Mouse (Mus musculus): ENCODE data around the gene Cox4i1. TPM values are rescaled to one million over a fixed set of nuclear protein-coding genes. Genes with fewer than 3 reads are reported as not detected.

Cox4i1 gene
- polyA plus RNA-seq, 1 experiment, result 976 TPM

- TF ChIP-seq POLR2A (IDR thresholded peaks at IDR 0.05; ENCODE audit: borderline replicate concordance, extremely low read depth, insufficient read depth, insufficient read length, poor library complexity, severe bottlenecking) (no peak), CTCF (IDR thresholded peaks at IDR 0.05; ENCODE audit: borderline replicate concordance, extremely low read depth, insufficient read depth, insufficient read length) (peak; percentile 68)
- peak; percentile 60 for DNase-seq (ENCODE audit: low read depth)
These were observed 15.6 kb downstream of the Cox4i1 start for GRCm38 (mm10) chr8:120683602-120684001.

- TF ChIP-seq CTCF (IDR thresholded peaks at IDR 0.05; ENCODE audit: borderline replicate concordance, extremely low read depth, insufficient read depth, insufficient read length) (no peak), POLR2A (IDR thresholded peaks at IDR 0.05; ENCODE audit: borderline replicate concordance, extremely low read depth, insufficient read depth, insufficient read length, poor library complexity, severe bottlenecking) (no peak)
These were observed 16.1 kb downstream of the Cox4i1 start for GRCm38 (mm10) chr8:120684082-120684481.

GRCm38 (mm10) chr8:120685097-120685496 is 17.1 kb downstream of the Cox4i1 start:
- no peak for TF ChIP-seq POLR2A (IDR thresholded peaks at IDR 0.05; ENCODE audit: borderline replicate concordance, extremely low read depth, insufficient read depth, insufficient read length, poor library complexity, severe bottlenecking)
- no peak for TF ChIP-seq CTCF (IDR thresholded peaks at IDR 0.05; ENCODE audit: borderline replicate concordance, extremely low read depth, insufficient read depth, insufficient read length)
- DNase-seq (ENCODE audit: low read depth), result no peak

More at GRCm38 (mm10) chr8:120684082-120684481, 16.1 kb downstream of the Cox4i1 start:
- DNase-seq (ENCODE audit: low read depth), result no peak

- DNase-seq (ENCODE audit: low read depth), result no peak
- TF ChIP-seq POLR2A (IDR thresholded peaks at IDR 0.05; ENCODE audit: borderline replicate concordance, extremely low read depth, insufficient read depth, insufficient read length, poor library complexity, severe bottlenecking) (no peak), CTCF (IDR thresholded peaks at IDR 0.05; ENCODE audit: borderline replicate concordance, extremely low read depth, insufficient read depth, insufficient read length) (no peak)
These were observed 17.6 kb downstream of the Cox4i1 start for GRCm38 (mm10) chr8:120685591-120685990.

- DNase-seq (ENCODE audit: low read depth), result no peak
- TF ChIP-seq CTCF (IDR thresholded peaks at IDR 0.05; ENCODE audit: borderline replicate concordance, extremely low read depth, insufficient read depth, insufficient read length) (no peak), POLR2A (IDR thresholded peaks at IDR 0.05; ENCODE audit: borderline replicate concordance, extremely low read depth, insufficient read depth, insufficient read length, poor library complexity, severe bottlenecking) (no peak)
These were observed 18.0 kb downstream of the Cox4i1 start for GRCm38 (mm10) chr8:120686051-120686450.

- TF ChIP-seq CTCF (IDR thresholded peaks at IDR 0.05; ENCODE audit: borderline replicate concordance, extremely low read depth, insufficient read depth, insufficient read length) (no peak), POLR2A (IDR thresholded peaks at IDR 0.05; ENCODE audit: borderline replicate concordance, extremely low read depth, insufficient read depth, insufficient read length, poor library complexity, severe bottlenecking) (no peak)
- no peak for DNase-seq (ENCODE audit: low read depth)
These were observed 18.6 kb downstream of the Cox4i1 start for GRCm38 (mm10) chr8:120686576-120686975.

- TF ChIP-seq CTCF (IDR thresholded peaks at IDR 0.05; ENCODE audit: borderline replicate concordance, extremely low read depth, insufficient read depth, insufficient read length) (no peak), POLR2A (IDR thresholded peaks at IDR 0.05; ENCODE audit: borderline replicate concordance, extremely low read depth, insufficient read depth, insufficient read length, poor library complexity, severe bottlenecking) (no peak)
- DNase-seq (ENCODE audit: low read depth), result no peak
These were observed 19.8 kb downstream of the Cox4i1 start for GRCm38 (mm10) chr8:120687786-120688185.

GRCm38 (mm10) chr8:120688511-120688910 is 20.5 kb downstream of the Cox4i1 start:
- TF ChIP-seq CTCF (IDR thresholded peaks at IDR 0.05; ENCODE audit: borderline replicate concordance, extremely low read depth, insufficient read depth, insufficient read length) (no peak), POLR2A (IDR thresholded peaks at IDR 0.05; ENCODE audit: borderline replicate concordance, extremely low read depth, insufficient read depth, insufficient read length, poor library complexity, severe bottlenecking) (no peak)

GRCm38 (mm10) chr8:120692934-120693333 is 24.9 kb downstream of the Cox4i1 start:
- DNase-seq (ENCODE audit: low read depth), result no peak

More at GRCm38 (mm10) chr8:120688511-120688910, 20.5 kb downstream of the Cox4i1 start:
- no peak for DNase-seq (ENCODE audit: low read depth)

GRCm38 (mm10) chr8:120693861-120694493 is 26.0 kb downstream of the Cox4i1 start:
- peak; percentile 24 for DNase-seq (ENCODE audit: low read depth)
- TF ChIP-seq CTCF (IDR thresholded peaks at IDR 0.05; ENCODE audit: borderline replicate concordance, extremely low read depth, insufficient read depth, insufficient read length), result no peak
- no peak for TF ChIP-seq POLR2A (IDR thresholded peaks at IDR 0.05; ENCODE audit: borderline replicate concordance, extremely low read depth, insufficient read depth, insufficient read length, poor library complexity, severe bottlenecking)

More at GRCm38 (mm10) chr8:120692934-120693333, 24.9 kb downstream of the Cox4i1 start:
- TF ChIP-seq POLR2A (IDR thresholded peaks at IDR 0.05; ENCODE audit: borderline replicate concordance, extremely low read depth, insufficient read depth, insufficient read length, poor library complexity, severe bottlenecking) (no peak), CTCF (IDR thresholded peaks at IDR 0.05; ENCODE audit: borderline replicate concordance, extremely low read depth, insufficient read depth, insufficient read length) (no peak)

- TF ChIP-seq CTCF (IDR thresholded peaks at IDR 0.05; ENCODE audit: borderline replicate concordance, extremely low read depth, insufficient read depth, insufficient read length) (no peak), POLR2A (IDR thresholded peaks at IDR 0.05; ENCODE audit: borderline replicate concordance, extremely low read depth, insufficient read depth, insufficient read length, poor library complexity, severe bottlenecking) (no peak)
- DNase-seq (ENCODE audit: low read depth), result peak; percentile 50
These were observed 28.6 kb downstream of the Cox4i1 start for GRCm38 (mm10) chr8:120696401-120697153.

Measured in brain, embryonic 14.5 days (tissue).